Mouse (Mus musculus): ENCODE measurements around the gene Vps37b. TPM values are rescaled to one million over a fixed set of nuclear protein-coding genes. Genes with fewer than 3 reads are reported as not detected.

Vps37b gene
- total and polyA plus RNA-seq, 2 experiments from 2014 or later = 51.4 to 55.7 TPM

DNA sequence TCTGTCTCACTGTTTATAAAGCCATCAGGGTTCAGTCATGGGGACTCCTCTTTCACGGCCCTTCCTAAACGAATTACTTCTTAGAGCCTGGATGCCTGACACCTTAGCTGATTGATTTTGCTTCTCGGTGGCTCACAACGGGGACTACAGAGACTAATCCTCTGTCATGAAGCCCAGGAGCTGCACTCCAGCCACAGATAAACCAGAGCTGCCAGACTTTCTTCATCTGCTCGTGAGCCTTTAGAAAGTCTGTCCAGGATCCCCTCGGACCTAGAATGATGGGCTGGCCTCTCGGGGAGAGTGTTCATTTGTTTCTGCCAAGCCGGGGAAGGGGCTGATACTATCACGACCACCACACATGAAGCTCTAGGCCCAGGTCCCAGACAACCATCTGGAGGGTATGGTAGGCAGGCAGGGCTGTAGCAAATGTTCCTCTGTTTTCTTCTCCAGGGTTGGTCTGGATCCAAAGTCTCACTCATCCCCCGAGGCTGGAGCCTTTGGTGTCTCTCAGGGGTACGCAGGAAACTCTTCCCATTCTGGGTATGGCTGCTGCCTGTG lies 13.5 kb upstream of the Vps37b start:
- H3K4me3 ChIP-seq (ENCODE audit: low read depth, low read length) = no peak overlapping the region
- H3K4me2 ChIP-seq (ENCODE audit: low read depth, low read length) = no peak overlapping the region
- no peaks in the 10 kb centered on the region for H3K36me3 ChIP-seq (replicated peaks; ENCODE audit: control insufficient read depth, insufficient read depth, low read length)
- no peak for TF ChIP-seq CTCF (IDR thresholded peaks at IDR 0.05; ENCODE audit: low read depth)
- no peak for TF ChIP-seq EP300 (IDR thresholded peaks at IDR 0.05; ENCODE audit: low read depth)
- H3K4me1 ChIP-seq (ENCODE audit: control insufficient read depth, insufficient read depth) = peaks cover 31% of the 10 kb centered on the region
- DNase-seq (ENCODE audit: low spot score) = no peak
- WGBS = 37% methylated on average over 11 of the region's 11 CpGs
- H3K27ac ChIP-seq (ENCODE audit: low read depth) = no peak overlapping the region
- no peak for ATAC-seq (ENCODE audit: insufficient read depth, low read depth)
- H3K9me3 ChIP-seq (replicated peaks; ENCODE audit: control insufficient read depth, low read length) = no peaks in the 10 kb centered on the region
- no peaks in the 10 kb centered on the region for H3K27me3 ChIP-seq (ENCODE audit: control insufficient read depth, insufficient read depth, low read length)
- no peak overlapping the region for H3K9ac ChIP-seq (replicated peaks; ENCODE audit: low read depth, low read length)

DNA sequence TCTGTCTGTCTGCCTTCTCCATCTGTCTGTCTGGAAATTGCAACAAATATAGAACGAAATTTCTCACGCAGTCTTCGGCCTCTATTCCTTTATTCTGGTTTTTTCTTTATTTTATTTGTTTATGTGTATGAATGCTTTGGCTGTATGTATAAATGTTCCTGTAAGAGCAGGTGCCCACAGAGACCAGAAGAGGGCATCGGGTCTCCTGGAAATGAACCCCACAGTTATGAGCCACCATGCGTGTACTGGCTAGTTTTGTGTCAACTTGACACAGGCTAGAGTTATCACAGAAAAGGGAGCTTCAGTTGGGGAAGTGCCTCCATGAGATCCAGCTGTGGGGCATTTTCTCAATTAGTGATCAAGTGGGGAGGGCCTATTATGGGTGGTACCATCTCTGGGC lies 11.9 kb upstream of the Vps37b start:
- peak overlapping the region; percentile 99 for H3K27ac ChIP-seq (ENCODE audit: low read depth)
- DNase-seq (ENCODE audit: low spot score) = no peak
- peak overlapping the region; percentile 27; the same call in 1 of the 2 replicates for H3K9ac ChIP-seq (replicated peaks; ENCODE audit: low read depth, low read length)
- H3K4me2 ChIP-seq (ENCODE audit: low read depth, low read length) = peak overlapping the region; percentile 36; the same call in 1 of the 2 replicates
- H3K4me1 ChIP-seq (ENCODE audit: control insufficient read depth, insufficient read depth) = peaks cover 21% of the 10 kb centered on the region
- TF ChIP-seq EP300 (IDR thresholded peaks at IDR 0.05; ENCODE audit: low read depth) (no peak), CTCF (IDR thresholded peaks at IDR 0.05; ENCODE audit: low read depth) (peak; percentile 29)
- H3K9me3 ChIP-seq (replicated peaks; ENCODE audit: control insufficient read depth, low read length) = no peaks in the 10 kb centered on the region
- H3K4me3 ChIP-seq (ENCODE audit: low read depth, low read length) = no peak overlapping the region
- H3K27me3 ChIP-seq (ENCODE audit: control insufficient read depth, insufficient read depth, low read length) = no peaks in the 10 kb centered on the region
- WGBS = 55% methylated on average over 5 of the region's 5 CpGs
- no peak; the same call in 1 of the 2 replicates for ATAC-seq (ENCODE audit: insufficient read depth, low read depth)
- H3K36me3 ChIP-seq (replicated peaks; ENCODE audit: control insufficient read depth, insufficient read depth, low read length) = no peaks in the 10 kb centered on the region

DNA sequence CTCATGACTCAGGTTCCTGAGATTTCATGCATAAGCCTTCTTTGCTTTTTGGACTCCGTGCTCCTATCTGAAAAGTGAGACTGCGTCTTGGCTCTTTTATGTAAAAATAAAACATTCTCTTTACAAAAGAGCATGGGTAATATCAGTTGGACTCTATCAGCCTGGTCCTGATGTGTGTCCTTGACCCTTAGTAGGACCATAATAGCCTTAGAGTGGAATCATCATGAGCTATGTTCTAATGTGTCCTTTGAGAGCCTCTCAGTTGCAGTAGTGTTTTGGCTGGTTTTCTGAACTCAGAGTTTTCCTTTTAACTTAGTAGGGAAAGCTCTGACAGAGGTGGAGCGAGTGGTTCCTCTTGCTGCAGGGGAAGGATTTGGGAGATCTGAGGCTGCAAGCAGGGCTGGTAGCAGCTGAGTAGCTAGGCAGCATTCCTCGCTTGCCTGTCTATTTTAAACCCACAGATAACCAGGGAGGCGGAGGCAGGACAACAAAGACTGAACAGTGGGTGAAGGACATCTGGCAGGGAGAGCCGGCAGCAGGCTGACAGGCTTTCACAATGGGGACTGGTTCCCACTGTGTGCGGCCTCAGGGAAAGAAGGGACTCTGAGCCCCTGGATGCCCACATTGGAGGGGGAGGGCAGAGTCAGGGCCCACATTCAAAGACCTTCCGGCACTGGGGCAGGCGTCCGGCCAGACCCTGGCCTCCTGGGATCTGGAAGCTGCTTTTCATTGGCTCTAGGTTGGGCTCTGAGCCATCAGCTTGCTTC lies 11.3 kb upstream of the Vps37b start:
- TF ChIP-seq CTCF (IDR thresholded peaks at IDR 0.05; ENCODE audit: low read depth) = no peak
- TF ChIP-seq EP300 (IDR thresholded peaks at IDR 0.05; ENCODE audit: low read depth) = peak; percentile 83
- ATAC-seq (ENCODE audit: insufficient read depth, low read depth) = peak; percentile 92
- no peaks in the 10 kb centered on the region for H3K9me3 ChIP-seq (replicated peaks; ENCODE audit: control insufficient read depth, low read length)
- 19% methylated on average over 10 of the region's 10 CpGs for WGBS
- peak overlapping the region; percentile 99 for H3K27ac ChIP-seq (ENCODE audit: low read depth)
- H3K27me3 ChIP-seq (ENCODE audit: control insufficient read depth, insufficient read depth, low read length) = no peaks in the 10 kb centered on the region
- H3K36me3 ChIP-seq (replicated peaks; ENCODE audit: control insufficient read depth, insufficient read depth, low read length) = no peaks in the 10 kb centered on the region
- H3K4me1 ChIP-seq (ENCODE audit: control insufficient read depth, insufficient read depth) = peaks cover 21% of the 10 kb centered on the region
- H3K4me2 ChIP-seq (ENCODE audit: low read depth, low read length) = peak overlapping the region; percentile 36
- no peak overlapping the region for H3K4me3 ChIP-seq (ENCODE audit: low read depth, low read length)
- peak overlapping the region; percentile 27; the same call in 1 of the 2 replicates for H3K9ac ChIP-seq (replicated peaks; ENCODE audit: low read depth, low read length)
- peak; percentile 91 for DNase-seq (ENCODE audit: low spot score)

DNA sequence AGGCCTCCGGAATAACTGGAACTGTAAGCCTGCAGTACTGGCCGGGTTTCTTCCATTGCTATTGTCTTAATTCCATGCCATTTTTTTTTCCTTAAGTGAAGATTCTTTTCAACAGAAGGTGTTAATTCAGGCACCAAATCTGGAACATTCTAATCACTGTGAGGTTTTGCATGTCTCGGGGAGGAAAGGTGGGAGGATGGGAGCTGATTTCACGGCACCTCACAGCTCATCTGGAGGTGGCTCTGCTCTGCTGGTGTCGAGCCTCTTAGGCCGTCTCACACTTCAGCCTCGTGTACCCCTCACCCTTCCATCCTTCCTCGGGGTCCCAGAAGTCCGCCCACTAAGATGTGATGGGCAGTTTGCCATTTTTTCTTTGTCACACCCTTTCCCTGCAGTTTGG lies 9.0 kb upstream of the Vps37b start:
- H3K9me3 ChIP-seq (replicated peaks; ENCODE audit: control insufficient read depth, low read length) = no peaks in the 10 kb centered on the region
- DNase-seq (ENCODE audit: low spot score) (no peak), ATAC-seq (ENCODE audit: insufficient read depth, low read depth) (no peak)
- 38% methylated on average over 9 of the region's 9 CpGs for whole genome bisulfite sequencing
- H3K27ac ChIP-seq (ENCODE audit: low read depth) = peak overlapping the region; percentile 4; the same call in 1 of the 2 replicates
- H3K4me2 ChIP-seq (ENCODE audit: low read depth, low read length) = no peak overlapping the region
- H3K36me3 ChIP-seq (replicated peaks; ENCODE audit: control insufficient read depth, insufficient read depth, low read length) = no peaks in the 10 kb centered on the region
- no peak overlapping the region for H3K4me3 ChIP-seq (ENCODE audit: low read depth, low read length)
- peaks cover 20% of the 10 kb centered on the region for H3K4me1 ChIP-seq (ENCODE audit: control insufficient read depth, insufficient read depth)
- no peak overlapping the region for H3K9ac ChIP-seq (replicated peaks; ENCODE audit: low read depth, low read length)
- H3K27me3 ChIP-seq (ENCODE audit: control insufficient read depth, insufficient read depth, low read length) = no peaks in the 10 kb centered on the region
- TF ChIP-seq CTCF (IDR thresholded peaks at IDR 0.05; ENCODE audit: low read depth) (no peak), EP300 (IDR thresholded peaks at IDR 0.05; ENCODE audit: low read depth) (no peak)

DNA sequence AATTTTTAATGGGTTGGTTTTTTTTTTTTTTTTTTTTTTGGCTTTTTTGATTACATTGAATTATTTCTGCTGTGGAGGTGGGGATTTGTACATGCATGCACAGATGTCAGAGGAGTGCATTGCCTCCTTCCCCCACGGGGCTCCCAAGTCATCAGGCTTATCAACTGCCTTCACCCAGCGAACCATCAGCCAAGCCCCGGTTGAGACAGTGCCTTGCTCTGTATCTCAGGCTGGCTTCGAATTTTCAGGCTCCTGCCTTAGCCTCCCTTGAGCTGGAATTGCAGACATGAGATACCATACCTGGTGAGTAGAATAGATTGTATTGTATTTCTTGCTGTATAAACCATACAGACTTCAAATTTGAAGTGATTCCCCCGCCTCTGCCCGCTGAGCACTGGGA lies 7.5 kb upstream of the Vps37b start:
- Histone ChIP-seq H3K27me3 (ENCODE audit: control insufficient read depth, insufficient read depth, low read length) (no peaks in the 10 kb centered on the region), H3K9me3 (replicated peaks; ENCODE audit: control insufficient read depth, low read length) (no peaks in the 10 kb centered on the region), H3K4me3 (ENCODE audit: low read depth, low read length) (no peak overlapping the region), H3K36me3 (replicated peaks; ENCODE audit: control insufficient read depth, insufficient read depth, low read length) (no peaks in the 10 kb centered on the region), H3K4me2 (ENCODE audit: low read depth, low read length) (no peak overlapping the region), H3K4me1 (ENCODE audit: control insufficient read depth, insufficient read depth) (peaks cover 20% of the 10 kb centered on the region), H3K27ac (ENCODE audit: low read depth) (no peak overlapping the region), H3K9ac (replicated peaks; ENCODE audit: low read depth, low read length) (no peak overlapping the region)
- DNase-seq (ENCODE audit: low spot score) (no peak), ATAC-seq (ENCODE audit: insufficient read depth, low read depth) (no peak)
- WGBS = 57% methylated on average over 6 of the region's 6 CpGs
- TF ChIP-seq EP300 (IDR thresholded peaks at IDR 0.05; ENCODE audit: low read depth) = no peak
- TF ChIP-seq CTCF (IDR thresholded peaks at IDR 0.05; ENCODE audit: low read depth) = no peak
